Mouse (Mus musculus) left cerebral cortex, adult 9 months (tissue): Measurements from ENCODE around the gene Txndc11.
A peak's percentile ranks its signal among the peaks of the same experiment; 100 is the strongest.

Source experiments
- DNase-seq, 2 experiments: peaks; one replicate each; pipeline ENCODE4 v3.0.0; 2022; ENCODE audit warnings: low spot score in 2 of 2

Txndc11 gene

GRCm38 (mm10) chr16:11065431-11065830 lies 69.0 kb downstream of the Txndc11 start:
- DNase-seq = no peak

GRCm38 (mm10) chr16:11064742-11065141 lies 69.7 kb downstream of the Txndc11 start:
- DNase-seq = no peak

- DNase-seq = no peak
Measured at GRCm38 (mm10) chr16:11064341-11064740, 70.1 kb downstream of the Txndc11 start.

GRCm38 (mm10) chr16:11062794-11063721 lies 71.4 kb downstream of the Txndc11 start:
- DNase-seq = no peak

- no peak for DNase-seq
Measured at GRCm38 (mm10) chr16:11060645-11061044, 73.8 kb downstream of the Txndc11 start, which contains the start of gene Snn. Gene Snn (plus strand): TSS chr16:11060945.

- no peak for DNase-seq
Measured at GRCm38 (mm10) chr16:11055916-11056315, 78.5 kb downstream of the Txndc11 start.

GRCm38 (mm10) chr16:11054871-11055270 lies 79.6 kb downstream of the Txndc11 start:
- no peak for DNase-seq

GRCm38 (mm10) chr16:11054409-11054808 lies 80.0 kb downstream of the Txndc11 start:
- DNase-seq = no peak

GRCm38 (mm10) chr16:11051134-11051533 lies 83.3 kb downstream of the Txndc11 start:
- DNase-seq = no peak

GRCm38 (mm10) chr16:11050226-11050625 lies 84.2 kb downstream of the Txndc11 start:
- DNase-seq = no peak

GRCm38 (mm10) chr16:11047130-11047529 lies 87.3 kb downstream of the Txndc11 start:
- no peak for DNase-seq

- DNase-seq = no peak
Measured at GRCm38 (mm10) chr16:11046437-11046836, 88.0 kb downstream of the Txndc11 start.

GRCm38 (mm10) chr16:11043239-11043638 lies 91.2 kb downstream of the Txndc11 start:
- DNase-seq = no peak

GRCm38 (mm10) chr16:11040603-11041002 lies 93.8 kb downstream of the Txndc11 start:
- DNase-seq = no peak

- DNase-seq = peak in 1 of 2 experiments; percentile 67
Measured at GRCm38 (mm10) chr16:11035790-11036431, 98.5 kb downstream of the Txndc11 start.

- DNase-seq = no peak
Measured at GRCm38 (mm10) chr16:11035273-11035672, 99.2 kb downstream of the Txndc11 start.

- peak in 1 of 2 experiments; percentile 89 for DNase-seq
Measured at GRCm38 (mm10) chr16:11034193-11034803, 100.2 kb downstream of the Txndc11 start.

- no peak for DNase-seq
Measured at GRCm38 (mm10) chr16:11031320-11031719, 103.1 kb downstream of the Txndc11 start.

- DNase-seq = no peak
Measured at GRCm38 (mm10) chr16:11030844-11031243, 103.6 kb downstream of the Txndc11 start.

- DNase-seq = no peak
Measured at GRCm38 (mm10) chr16:11028206-11028605, 106.2 kb downstream of the Txndc11 start.
